Mouse (Mus musculus): ENCODE measurements at regions not wholly inside any gene's neighbourhood (a gene's known extent, or its start where the extent isn't known, plus 50 kb on each side); places are given as distances from the start of the nearest gene placed in this dataset.

- Histone ChIP-seq H3K27me3 (replicated peaks) (peaks cover 27% of the 10 kb centered on the region), H3K4me1 (no peaks in the 10 kb centered on the region), H3K4me3 (replicated peaks) (no peak overlapping the region), H3K36me3 (replicated peaks; ENCODE audit: low read length) (no peaks in the 10 kb centered on the region), H3K9me3 (peaks cover 44% of the 10 kb centered on the region)
- TF ChIP-seq GATA1 (IDR thresholded peaks at IDR 0.05; ENCODE audit: borderline replicate concordance, low read length) (no peak), FLI1 (IDR thresholded peaks at IDR 0.05; ENCODE audit: low read length) (no peak)
Observed at GRCm38 (mm10) chr11:114611690-114612089, 56.6 kb upstream of the Rpl38 start.

GRCm38 (mm10) chr11:114608009-114608408 is 60.3 kb upstream of the Rpl38 start:
- Histone ChIP-seq H3K9me3 (peaks cover 67% of the 10 kb centered on the region), H3K27me3 (replicated peaks) (peaks cover 16% of the 10 kb centered on the region), H3K4me3 (replicated peaks) (no peak overlapping the region), H3K4me1 (no peaks in the 10 kb centered on the region), H3K36me3 (replicated peaks; ENCODE audit: low read length) (no peaks in the 10 kb centered on the region)
- TF ChIP-seq GATA1 (IDR thresholded peaks at IDR 0.05; ENCODE audit: borderline replicate concordance, low read length): no peak

GRCm38 (mm10) chr11:114603108-114603507 is 65.2 kb upstream of the Rpl38 start:
- Histone ChIP-seq H3K9me3 (peaks cover 32% of the 10 kb centered on the region), H3K27me3 (replicated peaks) (peaks cover 11% of the 10 kb centered on the region), H3K4me3 (replicated peaks) (no peak overlapping the region), H3K36me3 (replicated peaks; ENCODE audit: low read length) (no peaks in the 10 kb centered on the region), H3K4me1 (no peaks in the 10 kb centered on the region)
- no peak for TF ChIP-seq GATA1 (IDR thresholded peaks at IDR 0.05; ENCODE audit: borderline replicate concordance, low read length)
- TF ChIP-seq FLI1 (IDR thresholded peaks at IDR 0.05; ENCODE audit: low read length): no peak

GRCm38 (mm10) chr11:114597225-114597624 is 71.1 kb upstream of the Rpl38 start:
- H3K9me3 ChIP-seq: peaks cover 7% of the 10 kb centered on the region
- H3K36me3 ChIP-seq (replicated peaks; ENCODE audit: low read length): no peaks in the 10 kb centered on the region
- TF ChIP-seq FLI1 (IDR thresholded peaks at IDR 0.05; ENCODE audit: low read length): no peak
- TF ChIP-seq GATA1 (IDR thresholded peaks at IDR 0.05; ENCODE audit: borderline replicate concordance, low read length): no peak
- no peaks in the 10 kb centered on the region for H3K4me1 ChIP-seq
- peaks cover 28% of the 10 kb centered on the region for H3K27me3 ChIP-seq (replicated peaks)
- no peak overlapping the region for H3K4me3 ChIP-seq (replicated peaks)

- Histone ChIP-seq H3K4me3 (replicated peaks) (no peak overlapping the region), H3K36me3 (replicated peaks; ENCODE audit: low read length) (no peaks in the 10 kb centered on the region), H3K9me3 (peaks cover 7% of the 10 kb centered on the region), H3K4me1 (no peaks in the 10 kb centered on the region), H3K27me3 (replicated peaks) (peaks cover 34% of the 10 kb centered on the region)
- TF ChIP-seq GATA1 (IDR thresholded peaks at IDR 0.05; ENCODE audit: borderline replicate concordance, low read length): no peak
- TF ChIP-seq FLI1 (IDR thresholded peaks at IDR 0.05; ENCODE audit: low read length): no peak
Observed at GRCm38 (mm10) chr11:114592961-114593360, 75.4 kb upstream of the Rpl38 start.

- TF ChIP-seq GATA1 (IDR thresholded peaks at IDR 0.05; ENCODE audit: borderline replicate concordance, low read length) (no peak), FLI1 (IDR thresholded peaks at IDR 0.05; ENCODE audit: low read length) (no peak)
- peaks cover 24% of the 10 kb centered on the region for H3K27me3 ChIP-seq (replicated peaks)
- no peaks in the 10 kb centered on the region for H3K36me3 ChIP-seq (replicated peaks; ENCODE audit: low read length)
- peaks cover 29% of the 10 kb centered on the region for H3K9me3 ChIP-seq
- no peak overlapping the region for H3K4me3 ChIP-seq (replicated peaks)
- peaks cover 2% of the 10 kb centered on the region for H3K4me1 ChIP-seq
Observed at GRCm38 (mm10) chr11:114588554-114588953, 79.8 kb upstream of the Rpl38 start.

- peaks cover 28% of the 10 kb centered on the region for H3K27me3 ChIP-seq (replicated peaks)
- TF ChIP-seq FLI1 (IDR thresholded peaks at IDR 0.05; ENCODE audit: low read length) (no peak), GATA1 (IDR thresholded peaks at IDR 0.05; ENCODE audit: borderline replicate concordance, low read length) (no peak)
Observed at GRCm38 (mm10) chr11:114587986-114588385, 80.3 kb upstream of the Rpl38 start.

GRCm38 (mm10) chr11:114586400-114586799 is 81.9 kb upstream of the Rpl38 start:
- Histone ChIP-seq H3K27me3 (replicated peaks) (peaks cover 30% of the 10 kb centered on the region), H3K9me3 (peaks cover 49% of the 10 kb centered on the region), H3K4me1 (peaks cover 7% of the 10 kb centered on the region), H3K36me3 (replicated peaks; ENCODE audit: low read length) (no peaks in the 10 kb centered on the region), H3K4me3 (replicated peaks) (no peak overlapping the region)
- TF ChIP-seq FLI1 (IDR thresholded peaks at IDR 0.05; ENCODE audit: low read length): no peak
- TF ChIP-seq GATA1 (IDR thresholded peaks at IDR 0.05; ENCODE audit: borderline replicate concordance, low read length): no peak

More at GRCm38 (mm10) chr11:114587986-114588385, 80.3 kb upstream of the Rpl38 start:
- H3K4me3 ChIP-seq (replicated peaks): no peak overlapping the region
- H3K4me1 ChIP-seq: peaks cover 7% of the 10 kb centered on the region
- no peaks in the 10 kb centered on the region for H3K36me3 ChIP-seq (replicated peaks; ENCODE audit: low read length)
- H3K9me3 ChIP-seq: peaks cover 35% of the 10 kb centered on the region

GRCm38 (mm10) chr11:114584804-114585203 is 83.5 kb upstream of the Rpl38 start:
- Histone ChIP-seq H3K27me3 (replicated peaks) (peaks cover 43% of the 10 kb centered on the region), H3K36me3 (replicated peaks; ENCODE audit: low read length) (no peaks in the 10 kb centered on the region), H3K4me1 (peaks cover 7% of the 10 kb centered on the region), H3K4me3 (replicated peaks) (no peak overlapping the region), H3K9me3 (peaks cover 65% of the 10 kb centered on the region)
- TF ChIP-seq FLI1 (IDR thresholded peaks at IDR 0.05; ENCODE audit: low read length) (no peak), GATA1 (IDR thresholded peaks at IDR 0.05; ENCODE audit: borderline replicate concordance, low read length) (no peak)

- H3K9me3 ChIP-seq: peaks cover 66% of the 10 kb centered on the region
- H3K36me3 ChIP-seq (replicated peaks; ENCODE audit: low read length): no peaks in the 10 kb centered on the region
- H3K4me3 ChIP-seq (replicated peaks): no peak overlapping the region
- H3K4me1 ChIP-seq: peaks cover 10% of the 10 kb centered on the region
- H3K27me3 ChIP-seq (replicated peaks): peaks cover 40% of the 10 kb centered on the region
- TF ChIP-seq FLI1 (IDR thresholded peaks at IDR 0.05; ENCODE audit: low read length) (no peak), GATA1 (IDR thresholded peaks at IDR 0.05; ENCODE audit: borderline replicate concordance, low read length) (no peak)
Observed at GRCm38 (mm10) chr11:114584146-114584545, 84.2 kb upstream of the Rpl38 start.

GRCm38 (mm10) chr11:114579986-114580385 is 88.3 kb upstream of the Rpl38 start:
- Histone ChIP-seq H3K4me1 (peaks cover 33% of the 10 kb centered on the region), H3K9me3 (peaks cover 68% of the 10 kb centered on the region), H3K4me3 (replicated peaks) (no peak overlapping the region), H3K27me3 (replicated peaks) (peaks cover 34% of the 10 kb centered on the region), H3K36me3 (replicated peaks; ENCODE audit: low read length) (no peaks in the 10 kb centered on the region)
- TF ChIP-seq FLI1 (IDR thresholded peaks at IDR 0.05; ENCODE audit: low read length) (no peak), GATA1 (IDR thresholded peaks at IDR 0.05; ENCODE audit: borderline replicate concordance, low read length) (no peak)
